Mouse (Mus musculus): ENCODE measurements at regions not wholly inside any gene's neighbourhood (a gene's known extent, or its start where the extent isn't known, plus 50 kb on each side); places are given as distances from the start of the nearest gene placed in this dataset.

DNA sequence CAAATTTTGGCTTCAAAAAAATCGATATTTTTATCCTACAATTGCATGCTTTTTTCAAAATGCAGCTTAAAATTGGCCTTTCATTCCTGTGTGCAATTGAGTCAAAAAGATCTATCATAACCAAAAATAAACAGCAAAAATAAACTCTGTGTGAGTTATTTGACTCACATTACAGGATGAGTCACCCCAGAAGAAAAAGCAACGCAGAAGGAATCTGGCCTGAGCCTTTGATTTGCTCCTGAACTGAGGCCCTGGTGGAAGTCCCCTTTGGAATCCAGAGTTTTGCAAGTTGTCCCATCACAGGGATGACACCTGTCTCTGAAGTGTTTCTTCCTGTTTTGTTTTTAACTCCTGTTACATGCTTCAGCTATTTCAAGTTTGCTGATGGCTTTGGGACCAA is 429.2 kb upstream of the Clnk start:
- Histone ChIP-seq H3K4me1 (ENCODE audit: control insufficient read depth, insufficient read depth, low read length) (no peaks in the 10 kb centered on the region), H3K36me3 (ENCODE audit: control insufficient read depth, insufficient read depth, low read length) (no peaks in the 10 kb centered on the region), H3K9me3 (ENCODE audit: control insufficient read depth, low read length) (no peaks in the 10 kb centered on the region), H3K4me3 (ENCODE audit: low read depth, low read length) (no peak overlapping the region), H3K9ac (replicated peaks; ENCODE audit: low read depth, low read length) (no peak overlapping the region), H3K27ac (ENCODE audit: low read depth, low read length) (no peak overlapping the region), H3K27me3 (ENCODE audit: control insufficient read depth, insufficient read depth, low read length) (no peaks in the 10 kb centered on the region), H3K4me2 (ENCODE audit: low read depth, low read length) (no peak overlapping the region)
- no peak for ATAC-seq (ENCODE audit: low read depth)
- WGBS = 82% methylated on average over 2 of the region's 2 CpGs

DNA sequence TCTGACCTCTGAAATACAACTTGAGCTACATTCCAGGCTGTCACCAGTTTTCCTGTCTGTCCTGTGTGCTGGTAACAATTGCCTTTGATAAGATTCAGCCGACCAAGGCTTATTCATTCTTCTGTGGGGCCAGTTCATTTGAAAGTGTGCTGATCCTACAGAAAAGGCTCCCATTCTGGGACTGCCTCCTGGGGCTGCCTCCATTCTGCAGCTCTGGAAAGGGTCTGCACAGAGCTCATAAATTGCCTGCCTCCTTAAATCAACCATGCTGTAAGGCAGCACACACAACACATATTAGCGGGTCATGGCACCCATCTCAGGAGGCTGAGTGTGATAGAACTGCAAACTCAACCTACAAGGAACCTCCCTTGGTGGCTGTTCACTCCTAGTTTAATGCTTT is 416.2 kb upstream of the Clnk start:
- Histone ChIP-seq H3K9ac (replicated peaks; ENCODE audit: low read depth, low read length) (no peak overlapping the region), H3K4me2 (ENCODE audit: low read depth, low read length) (no peak overlapping the region), H3K27ac (ENCODE audit: low read depth, low read length) (no peak overlapping the region), H3K27me3 (ENCODE audit: control insufficient read depth, insufficient read depth, low read length) (no peaks in the 10 kb centered on the region), H3K4me3 (ENCODE audit: low read depth, low read length) (no peak overlapping the region), H3K9me3 (ENCODE audit: control insufficient read depth, low read length) (no peaks in the 10 kb centered on the region), H3K4me1 (ENCODE audit: control insufficient read depth, insufficient read depth, low read length) (no peaks in the 10 kb centered on the region), H3K36me3 (ENCODE audit: control insufficient read depth, insufficient read depth, low read length) (no peaks in the 10 kb centered on the region)
- 14% methylated on average over 2 of the region's 2 CpGs for WGBS
- ATAC-seq (ENCODE audit: low read depth) = peak; percentile 60; the same call in 1 of the 2 replicates

DNA sequence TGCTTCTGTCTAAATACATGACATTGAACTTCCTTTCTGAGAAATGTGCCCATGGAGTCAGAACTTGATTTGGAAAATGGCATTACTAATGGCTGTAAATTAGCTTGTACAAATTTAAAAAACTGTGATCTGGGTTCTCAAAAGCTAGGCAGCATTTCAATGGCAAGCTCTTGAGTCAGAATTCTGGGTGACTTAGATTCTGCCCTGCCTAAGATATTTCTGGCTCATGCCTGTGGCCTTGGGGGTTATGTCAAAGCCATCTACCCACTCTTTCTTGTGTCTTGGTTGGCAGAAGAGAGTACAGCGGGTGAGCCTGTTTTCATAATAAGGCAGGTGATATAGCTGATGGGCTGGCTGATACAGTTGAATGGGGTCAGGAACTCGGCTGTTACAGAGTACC is 404.4 kb upstream of the Clnk start:
- Histone ChIP-seq H3K9ac (replicated peaks; ENCODE audit: low read depth, low read length) (no peak overlapping the region), H3K27me3 (ENCODE audit: control insufficient read depth, insufficient read depth, low read length) (no peaks in the 10 kb centered on the region), H3K27ac (ENCODE audit: low read depth, low read length) (no peak overlapping the region), H3K9me3 (ENCODE audit: control insufficient read depth, low read length) (no peaks in the 10 kb centered on the region), H3K4me1 (ENCODE audit: control insufficient read depth, insufficient read depth, low read length) (no peaks in the 10 kb centered on the region), H3K4me2 (ENCODE audit: low read depth, low read length) (no peak overlapping the region), H3K4me3 (ENCODE audit: low read depth, low read length) (no peak overlapping the region), H3K36me3 (ENCODE audit: control insufficient read depth, insufficient read depth, low read length) (no peaks in the 10 kb centered on the region)
- WGBS = 85% methylated on average over 2 of the region's 2 CpGs
- no peak for ATAC-seq (ENCODE audit: low read depth)

GRCm38 (mm10) chr5:39273710-39274385 is 397.2 kb upstream of the Clnk start:
- WGBS = 79% methylated on average over 4 of the region's 4 CpGs
- H3K9ac ChIP-seq (replicated peaks; ENCODE audit: low read depth, low read length) = no peak overlapping the region
- no peaks in the 10 kb centered on the region for H3K4me1 ChIP-seq (ENCODE audit: control insufficient read depth, insufficient read depth, low read length)
- no peaks in the 10 kb centered on the region for H3K9me3 ChIP-seq (ENCODE audit: control insufficient read depth, low read length)
- no peak for ATAC-seq (ENCODE audit: low read depth)
- no peaks in the 10 kb centered on the region for H3K36me3 ChIP-seq (ENCODE audit: control insufficient read depth, insufficient read depth, low read length)
- no peak overlapping the region for H3K4me2 ChIP-seq (ENCODE audit: low read depth, low read length)
- no peaks in the 10 kb centered on the region for H3K27me3 ChIP-seq (ENCODE audit: control insufficient read depth, insufficient read depth, low read length)
- H3K4me3 ChIP-seq (ENCODE audit: low read depth, low read length) = no peak overlapping the region
- H3K27ac ChIP-seq (ENCODE audit: low read depth, low read length) = no peak overlapping the region

DNA sequence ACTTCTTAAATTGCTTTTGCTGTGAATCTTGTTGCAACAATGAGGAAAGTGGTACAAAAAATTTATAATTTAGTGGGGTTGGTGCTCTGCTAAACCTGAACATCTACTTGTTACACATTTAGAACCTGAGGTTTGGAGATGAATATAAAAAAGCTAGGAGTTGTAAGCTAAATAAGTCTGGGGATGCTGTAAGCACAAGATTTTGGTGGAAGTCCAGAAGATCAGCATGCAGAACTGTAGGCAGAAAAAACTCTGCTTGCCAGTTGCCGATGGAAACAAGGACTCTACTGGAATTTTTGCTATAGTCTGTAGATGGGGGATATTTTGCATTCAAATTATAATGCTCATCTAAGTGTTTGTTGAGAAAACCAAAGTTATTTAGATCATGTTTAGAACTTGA is 390.5 kb upstream of the Clnk start:
- Histone ChIP-seq H3K4me2 (ENCODE audit: low read depth, low read length) (no peak overlapping the region), H3K4me3 (ENCODE audit: low read depth, low read length) (no peak overlapping the region), H3K36me3 (ENCODE audit: control insufficient read depth, insufficient read depth, low read length) (no peaks in the 10 kb centered on the region), H3K9ac (replicated peaks; ENCODE audit: low read depth, low read length) (no peak overlapping the region), H3K27ac (ENCODE audit: low read depth, low read length) (no peak overlapping the region), H3K27me3 (ENCODE audit: control insufficient read depth, insufficient read depth, low read length) (no peaks in the 10 kb centered on the region), H3K9me3 (ENCODE audit: control insufficient read depth, low read length) (no peaks in the 10 kb centered on the region), H3K4me1 (ENCODE audit: control insufficient read depth, insufficient read depth, low read length) (no peaks in the 10 kb centered on the region)
- ATAC-seq (ENCODE audit: low read depth) = no peak
- WGBS = 93% methylated on average over 1 of the region's 1 CpGs

DNA sequence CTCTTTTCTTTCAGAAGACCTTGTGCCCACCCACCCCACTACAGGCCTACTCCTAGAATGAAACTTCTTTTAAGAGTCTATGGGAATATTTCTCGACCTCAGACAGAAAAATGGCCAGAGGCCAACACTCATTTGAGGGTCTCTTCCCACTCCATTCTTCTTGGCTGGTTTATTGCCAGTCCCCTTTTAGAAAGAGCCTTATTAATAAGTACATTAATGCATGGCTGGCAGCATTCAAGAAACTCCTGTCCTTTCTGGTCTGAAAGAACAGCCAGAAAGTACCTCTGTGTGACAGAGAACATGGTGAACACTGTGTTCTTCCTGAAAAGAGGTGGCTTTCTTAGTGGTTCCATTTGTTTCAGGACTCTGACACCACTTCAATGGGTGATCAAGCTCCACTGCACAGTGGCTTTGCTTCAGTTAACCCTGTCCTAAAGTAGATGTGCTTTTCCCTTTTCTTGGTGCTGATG is 384.1 kb upstream of the Clnk start:
- Histone ChIP-seq H3K4me3 (ENCODE audit: low read depth, low read length) (no peak overlapping the region), H3K4me2 (ENCODE audit: low read depth, low read length) (no peak overlapping the region), H3K9ac (replicated peaks; ENCODE audit: low read depth, low read length) (no peak overlapping the region), H3K27ac (ENCODE audit: low read depth, low read length) (no peak overlapping the region), H3K4me1 (ENCODE audit: control insufficient read depth, insufficient read depth, low read length) (no peaks in the 10 kb centered on the region), H3K9me3 (ENCODE audit: control insufficient read depth, low read length) (no peaks in the 10 kb centered on the region), H3K27me3 (ENCODE audit: control insufficient read depth, insufficient read depth, low read length) (no peaks in the 10 kb centered on the region), H3K36me3 (ENCODE audit: control insufficient read depth, insufficient read depth, low read length) (no peaks in the 10 kb centered on the region)
- 55% methylated on average over 1 of the region's 1 CpGs for WGBS
- peak; percentile 54; the same call in 1 of the 2 replicates for ATAC-seq (ENCODE audit: low read depth)

DNA sequence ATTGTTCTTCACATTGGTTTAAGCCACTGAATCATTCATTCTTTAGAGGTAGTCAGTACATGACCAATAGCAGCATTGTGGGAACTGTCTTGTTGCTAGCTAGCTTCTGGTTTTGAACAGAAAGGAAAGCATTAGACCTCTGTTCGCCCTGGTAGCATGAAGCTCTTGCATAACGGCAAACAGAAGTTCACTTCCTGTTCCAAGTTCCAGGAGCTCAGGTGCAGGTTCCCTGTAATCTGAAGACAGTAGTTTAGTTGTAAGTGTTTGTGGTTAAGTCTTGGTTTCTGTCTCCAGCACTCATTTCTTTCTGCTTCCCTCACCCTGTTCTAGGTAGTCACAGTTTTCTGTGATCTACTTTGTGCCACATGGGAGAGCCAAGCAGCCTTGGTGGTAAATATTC is 381.1 kb upstream of the Clnk start:
- 94% methylated on average over 2 of the region's 2 CpGs for WGBS
- no peak overlapping the region for H3K27ac ChIP-seq (ENCODE audit: low read depth, low read length)

DNA sequence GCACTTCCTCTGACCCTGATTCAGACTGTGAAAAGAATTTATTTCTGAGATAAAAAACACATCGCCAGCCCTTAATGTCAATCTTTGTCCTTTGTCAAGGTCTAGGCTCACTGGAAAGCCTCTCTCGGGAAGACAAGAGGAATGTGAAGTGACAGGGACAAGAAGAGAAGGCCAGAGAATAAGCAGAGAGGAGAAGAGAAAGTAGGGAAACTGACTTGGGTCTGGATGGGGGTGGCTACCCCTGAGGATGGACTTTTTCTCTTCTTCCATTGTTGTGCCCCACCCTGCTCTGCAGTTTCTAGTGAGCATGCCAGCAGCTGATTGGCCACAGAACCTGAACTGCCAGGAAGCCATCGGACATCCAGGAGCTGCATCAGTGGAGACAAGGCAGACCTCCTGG is 375.6 kb upstream of the Clnk start:
- Histone ChIP-seq H3K9ac (replicated peaks; ENCODE audit: low read depth, low read length) (no peak overlapping the region), H3K27ac (ENCODE audit: low read depth, low read length) (no peak overlapping the region), H3K36me3 (ENCODE audit: control insufficient read depth, insufficient read depth, low read length) (no peaks in the 10 kb centered on the region), H3K27me3 (ENCODE audit: control insufficient read depth, insufficient read depth, low read length) (no peaks in the 10 kb centered on the region), H3K4me1 (ENCODE audit: control insufficient read depth, insufficient read depth, low read length) (no peaks in the 10 kb centered on the region), H3K4me3 (ENCODE audit: low read depth, low read length) (no peak overlapping the region), H3K9me3 (ENCODE audit: control insufficient read depth, low read length) (no peaks in the 10 kb centered on the region), H3K4me2 (ENCODE audit: low read depth, low read length) (no peak overlapping the region)
- WGBS = 60% methylated on average over 3 of the region's 3 CpGs
- ATAC-seq (ENCODE audit: low read depth) = no peak

More for the DNA sequence above, 381.1 kb upstream of the Clnk start:
- no peak overlapping the region for H3K9ac ChIP-seq (replicated peaks; ENCODE audit: low read depth, low read length)
- no peaks in the 10 kb centered on the region for H3K9me3 ChIP-seq (ENCODE audit: control insufficient read depth, low read length)
- no peak overlapping the region for H3K4me2 ChIP-seq (ENCODE audit: low read depth, low read length)
- ATAC-seq (ENCODE audit: low read depth) = no peak
- H3K27me3 ChIP-seq (ENCODE audit: control insufficient read depth, insufficient read depth, low read length) = no peaks in the 10 kb centered on the region
- H3K36me3 ChIP-seq (ENCODE audit: control insufficient read depth, insufficient read depth, low read length) = no peaks in the 10 kb centered on the region
- no peak overlapping the region for H3K4me3 ChIP-seq (ENCODE audit: low read depth, low read length)
- no peaks in the 10 kb centered on the region for H3K4me1 ChIP-seq (ENCODE audit: control insufficient read depth, insufficient read depth, low read length)

GRCm38 (mm10) chr5:39251021-39251420 is 374.4 kb upstream of the Clnk start:
- Histone ChIP-seq H3K27ac (ENCODE audit: low read depth, low read length) (no peak overlapping the region), H3K9me3 (ENCODE audit: control insufficient read depth, low read length) (no peaks in the 10 kb centered on the region), H3K4me1 (ENCODE audit: control insufficient read depth, insufficient read depth, low read length) (no peaks in the 10 kb centered on the region), H3K36me3 (ENCODE audit: control insufficient read depth, insufficient read depth, low read length) (no peaks in the 10 kb centered on the region), H3K9ac (replicated peaks; ENCODE audit: low read depth, low read length) (no peak overlapping the region), H3K4me2 (ENCODE audit: low read depth, low read length) (no peak overlapping the region), H3K27me3 (ENCODE audit: control insufficient read depth, insufficient read depth, low read length) (no peaks in the 10 kb centered on the region), H3K4me3 (ENCODE audit: low read depth, low read length) (no peak overlapping the region)
- ATAC-seq (ENCODE audit: low read depth) = no peak

Measured in neural tube, embryonic 14.5 days (tissue).